Mouse (Mus musculus): ENCODE measurements around the gene Ntn5. TPM values are rescaled to one million over a fixed set of nuclear protein-coding genes. Genes with fewer than 3 reads are reported as not detected.

The Ntn5 gene
- 0.18 and 0.23 TPM in 2 replicates for polyA plus RNA-seq (2015; fragmentation: Nextera tagmentation; extraction: Ambion mirVana)

DNA sequence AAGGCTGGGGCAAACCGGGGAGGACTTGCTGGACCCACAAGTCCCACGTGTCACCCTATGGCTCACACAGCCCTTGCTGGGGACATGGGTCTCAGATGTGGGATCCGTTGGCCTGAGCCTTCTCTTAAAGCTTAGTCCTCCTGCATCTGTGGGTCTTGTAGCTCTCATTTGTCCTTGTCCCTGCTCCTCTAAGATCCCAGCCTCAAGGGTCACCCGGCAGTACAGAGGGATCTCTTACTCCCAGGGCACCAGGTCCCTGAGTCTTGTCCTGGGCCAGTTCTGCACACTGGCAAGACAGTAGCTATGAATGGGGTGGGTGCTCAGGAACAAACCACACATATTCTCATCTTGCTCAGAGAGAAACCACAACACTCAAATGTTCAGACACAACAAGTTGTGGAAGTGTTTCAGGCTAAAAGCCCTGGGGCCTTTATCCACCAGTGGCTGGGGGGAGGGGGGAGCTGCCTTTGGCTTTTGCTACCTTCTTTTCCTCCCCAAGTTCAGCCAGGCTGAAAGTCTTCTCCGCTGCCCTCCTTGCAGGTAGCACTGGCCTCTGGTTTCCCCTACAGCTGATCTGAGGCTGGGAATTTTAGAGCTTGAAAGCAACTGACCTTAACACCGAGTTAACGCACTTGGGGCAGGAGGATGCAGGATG lies at the start of gene Ntn5:
Ntn5 (plus strand) TSS at position 627 of the 655 bp plus-strand sequence.
- Histone ChIP-seq H3K9ac (ENCODE audit: low read depth, low read length) (no peak within 1 kb of the TSS), H3K4me2 (ENCODE audit: low read length) (no peak within 1 kb of the TSS), H3K4me1 (replicated peaks; ENCODE audit: insufficient read depth, low read length) (peaks cover 18% of the 10 kb centered on the region), H3K4me3 (replicated peaks; ENCODE audit: low read depth, low read length) (no peak within 1 kb of the TSS), H3K9me3 (replicated peaks; ENCODE audit: low read length) (no peaks in the 10 kb centered on the region), H3K27ac (no peak within 1 kb of the TSS), H3K36me3 (ENCODE audit: insufficient read depth, low read length) (no peaks in the 10 kb centered on the region), H3K27me3 (ENCODE audit: insufficient read depth, low read length) (no peaks in the 10 kb centered on the region)
- DNase-seq (ENCODE audit: low spot score) (no peak), ATAC-seq (replicated peaks; ENCODE audit: low FRiP score, low read depth) (no peak)
- WGBS, result 65% methylated on average over 7 of the region's 7 CpGs
- TF ChIP-seq CTCF (IDR thresholded peaks at IDR 0.05; ENCODE audit: low read depth), result no peak

DNA sequence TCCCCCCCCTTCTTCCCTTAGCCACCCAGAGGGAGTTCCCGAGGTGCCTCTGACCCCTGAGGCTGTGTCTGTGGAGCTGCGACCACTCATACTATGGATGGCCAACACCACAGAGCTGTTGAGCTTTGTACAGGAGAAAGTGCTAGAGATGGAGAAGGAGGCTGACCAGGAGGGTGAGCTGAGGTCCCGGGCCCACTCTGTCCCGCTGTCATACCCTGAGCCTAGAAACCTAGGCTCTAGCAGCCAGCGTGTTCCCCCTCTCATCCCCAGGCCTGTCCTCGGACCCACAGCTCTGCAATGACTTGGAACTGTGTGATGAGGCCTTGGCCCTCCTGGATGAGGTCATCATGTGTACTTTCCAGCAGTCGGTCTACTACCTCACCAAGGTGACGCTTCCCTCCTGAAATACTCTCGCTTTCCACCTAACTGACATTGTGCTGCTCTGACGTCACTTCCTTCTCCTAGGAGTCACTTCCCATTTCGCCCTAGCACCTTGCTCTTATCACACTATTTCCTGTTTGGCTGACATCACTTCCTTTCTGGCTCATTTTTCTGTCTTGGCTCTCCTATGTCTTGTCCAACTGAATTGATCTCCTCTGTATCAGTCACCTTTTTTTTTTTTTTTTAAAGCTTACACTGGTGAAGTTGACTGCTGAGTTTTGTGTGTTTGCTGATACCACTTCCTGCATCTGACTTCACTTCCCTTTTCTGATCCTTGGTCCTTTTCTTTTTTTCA lies 48.7 kb upstream of the Ntn5 start:
- H3K4me2 ChIP-seq (ENCODE audit: low read length), result no peak overlapping the region
- peak; percentile 75 for DNase-seq (ENCODE audit: low spot score)
- peaks cover 8% of the 10 kb centered on the region; the same call in 1 of the 2 replicates for H3K4me1 ChIP-seq (replicated peaks; ENCODE audit: insufficient read depth, low read length)
- peak overlapping the region; percentile 64 for H3K27ac ChIP-seq
- ATAC-seq (replicated peaks; ENCODE audit: low FRiP score, low read depth), result no peak
- H3K9ac ChIP-seq (ENCODE audit: low read depth, low read length), result no peak overlapping the region
- no peaks in the 10 kb centered on the region for H3K27me3 ChIP-seq (ENCODE audit: insufficient read depth, low read length)
- no peak for TF ChIP-seq CTCF (IDR thresholded peaks at IDR 0.05; ENCODE audit: low read depth)
- no peaks in the 10 kb centered on the region for H3K9me3 ChIP-seq (replicated peaks; ENCODE audit: low read length)
- 0 out of 2 replicates have a peak, but pooled peaks cover 4% of the 10 kb centered on the region for H3K36me3 ChIP-seq (ENCODE audit: insufficient read depth, low read length)
- H3K4me3 ChIP-seq (replicated peaks; ENCODE audit: low read depth, low read length), result no peak overlapping the region
- 78% methylated on average over 11 of the region's 11 CpGs for WGBS

DNA sequence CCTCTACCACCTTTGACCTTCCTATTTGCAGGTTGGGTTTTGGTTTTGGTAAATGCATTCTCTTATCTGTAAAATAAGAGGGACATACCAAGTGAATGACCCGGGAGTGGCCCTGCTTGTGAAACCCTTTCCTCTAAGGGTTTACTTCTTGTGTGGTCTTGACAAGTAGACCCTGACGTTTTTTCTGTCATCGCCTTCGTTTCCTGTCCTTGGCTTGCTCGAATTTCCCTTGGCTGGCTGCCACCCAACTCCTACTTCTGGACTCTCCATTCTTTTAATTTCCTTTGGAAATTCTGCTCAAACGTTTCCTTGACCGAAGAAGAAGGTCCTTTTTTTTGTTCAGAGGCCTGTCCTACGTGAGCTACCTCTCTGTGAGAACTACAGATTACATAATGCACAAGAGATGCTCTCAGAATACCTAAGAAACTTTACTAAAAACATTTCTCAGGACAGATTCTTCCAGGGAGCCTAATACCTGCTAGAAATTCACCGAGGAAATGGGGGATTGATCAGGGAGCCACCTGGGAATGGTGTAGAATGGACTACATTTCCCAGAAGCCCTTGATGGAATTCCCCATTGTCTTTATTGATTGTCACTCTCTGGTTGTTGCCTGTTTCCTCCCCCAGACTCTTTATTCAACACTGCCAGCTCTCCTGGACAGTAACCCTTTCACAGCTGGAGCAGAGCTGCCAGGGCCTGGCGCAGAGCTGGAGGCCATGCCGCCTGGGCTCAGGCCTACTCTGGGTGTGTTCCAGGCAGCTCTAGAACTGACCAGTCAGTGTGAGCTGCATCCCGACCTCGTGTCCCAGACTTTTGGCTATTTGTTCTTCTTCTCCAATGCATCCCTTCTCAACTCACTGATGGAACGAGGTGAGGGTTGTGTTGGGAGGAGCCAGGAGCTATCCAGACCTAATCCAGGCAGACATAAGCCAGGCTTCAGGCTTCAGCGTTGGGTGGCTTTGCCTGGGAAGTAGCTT lies 47.8 kb upstream of the Ntn5 start:
- Histone ChIP-seq H3K27ac (peak overlapping the region; percentile 64), H3K4me3 (replicated peaks; ENCODE audit: low read depth, low read length) (no peak overlapping the region), H3K9ac (ENCODE audit: low read depth, low read length) (no peak overlapping the region), H3K4me1 (replicated peaks; ENCODE audit: insufficient read depth, low read length) (peaks cover 16% of the 10 kb centered on the region; the same call in 1 of the 2 replicates), H3K36me3 (ENCODE audit: insufficient read depth, low read length) (0 out of 2 replicates have a peak, but pooled peaks cover 4% of the 10 kb centered on the region), H3K9me3 (replicated peaks; ENCODE audit: low read length) (no peaks in the 10 kb centered on the region), H3K27me3 (ENCODE audit: insufficient read depth, low read length) (no peaks in the 10 kb centered on the region), H3K4me2 (ENCODE audit: low read length) (no peak overlapping the region)
- TF ChIP-seq CTCF (IDR thresholded peaks at IDR 0.05; ENCODE audit: low read depth), result no peak
- DNase-seq (ENCODE audit: low spot score), result peak; percentile 89
- no peak for ATAC-seq (replicated peaks; ENCODE audit: low FRiP score, low read depth)
- 55% methylated on average over 15 of the region's 15 CpGs for WGBS

DNA sequence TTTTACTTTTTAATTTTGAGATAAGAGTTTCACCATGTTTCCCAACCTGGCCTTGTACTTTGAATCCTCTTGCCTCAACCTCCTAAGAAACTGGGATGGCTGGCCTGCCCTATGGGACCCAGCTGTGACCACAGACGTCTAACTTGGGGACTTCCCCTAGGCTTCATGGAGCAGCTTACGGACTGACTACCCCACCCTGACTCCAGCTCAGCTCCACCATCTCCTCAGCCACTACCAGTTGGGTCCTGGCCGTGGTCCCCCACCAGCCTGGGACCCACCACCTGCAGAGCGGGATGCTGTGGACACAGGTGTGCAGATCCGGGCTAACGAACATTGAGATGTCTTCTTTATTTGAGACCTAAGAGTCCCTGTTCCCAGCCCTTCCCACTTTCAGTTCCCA lies 46.1 kb upstream of the Ntn5 start:
- Histone ChIP-seq H3K27me3 (ENCODE audit: insufficient read depth, low read length) (no peaks in the 10 kb centered on the region), H3K4me1 (replicated peaks; ENCODE audit: insufficient read depth, low read length) (peaks cover 32% of the 10 kb centered on the region), H3K27ac (no peak overlapping the region), H3K4me2 (ENCODE audit: low read length) (no peak overlapping the region; the same call in 1 of the 2 replicates), H3K36me3 (ENCODE audit: insufficient read depth, low read length) (0 out of 2 replicates have a peak, but pooled peaks cover 4% of the 10 kb centered on the region), H3K4me3 (replicated peaks; ENCODE audit: low read depth, low read length) (no peak overlapping the region), H3K9me3 (replicated peaks; ENCODE audit: low read length) (no peaks in the 10 kb centered on the region), H3K9ac (ENCODE audit: low read depth, low read length) (no peak overlapping the region)
- no peak for DNase-seq (ENCODE audit: low spot score)
- 95% methylated on average over 6 of the region's 6 CpGs for WGBS
- TF ChIP-seq CTCF (IDR thresholded peaks at IDR 0.05; ENCODE audit: low read depth), result no peak
- no peak for ATAC-seq (replicated peaks; ENCODE audit: low FRiP score, low read depth)

DNA sequence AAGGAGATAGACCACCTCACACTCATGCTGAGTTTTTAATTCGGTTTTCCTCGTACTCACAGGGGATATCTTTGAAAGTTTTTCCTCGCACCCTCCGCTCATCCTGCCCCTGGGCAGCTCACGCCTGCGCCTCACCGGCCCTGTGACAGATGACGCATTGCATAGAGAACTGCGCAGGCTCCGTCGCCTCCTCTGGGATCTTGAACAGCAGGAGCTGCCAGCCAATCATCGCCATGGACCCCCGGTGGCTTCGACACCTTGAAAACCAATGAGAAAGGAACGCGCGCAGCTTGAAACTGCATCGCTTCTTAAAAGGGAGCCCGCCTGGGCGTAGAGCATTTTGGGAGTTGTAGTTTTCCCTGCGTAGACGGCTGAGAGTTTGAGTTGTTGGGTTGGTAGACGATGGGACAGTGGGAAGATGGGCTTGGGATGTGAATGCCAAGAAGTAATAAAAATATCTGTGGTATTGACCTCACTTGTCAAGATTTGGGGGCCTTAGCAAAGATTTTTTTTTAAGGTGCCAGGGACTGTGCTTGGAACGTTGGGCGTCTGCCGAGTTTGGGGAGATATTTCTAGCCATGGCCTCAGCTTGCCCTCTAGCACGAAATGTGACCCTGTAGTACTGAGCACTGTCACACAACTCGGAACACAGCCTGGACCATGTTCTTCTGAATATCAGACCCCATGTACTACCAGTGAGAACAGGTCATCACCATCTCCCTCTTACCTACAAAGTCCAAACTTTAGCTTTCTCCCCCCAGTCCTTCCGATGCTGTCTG lies 45.0 kb upstream of the Ntn5 start:
- peak; percentile 99 for DNase-seq (ENCODE audit: low spot score)
- WGBS, result 23% methylated on average over 29 of the region's 29 CpGs
- Histone ChIP-seq H3K4me2 (ENCODE audit: low read length) (peak overlapping the region; percentile 34), H3K4me3 (replicated peaks; ENCODE audit: low read depth, low read length) (0 out of 2 replicates have a peak overlapping the region, but pooled peaks have one; percentile 3), H3K9ac (ENCODE audit: low read depth, low read length) (no peak overlapping the region), H3K36me3 (ENCODE audit: insufficient read depth, low read length) (0 out of 2 replicates have a peak, but pooled peaks cover 4% of the 10 kb centered on the region), H3K27me3 (ENCODE audit: insufficient read depth, low read length) (no peaks in the 10 kb centered on the region), H3K4me1 (replicated peaks; ENCODE audit: insufficient read depth, low read length) (peaks cover 37% of the 10 kb centered on the region), H3K27ac (no peak overlapping the region), H3K9me3 (replicated peaks; ENCODE audit: low read length) (no peaks in the 10 kb centered on the region)
- ATAC-seq (replicated peaks; ENCODE audit: low FRiP score, low read depth), result peak; percentile 81
- TF ChIP-seq CTCF (IDR thresholded peaks at IDR 0.05; ENCODE audit: low read depth), result no peak

Data from kidney, postnatal 0 days (tissue).